Mouse (Mus musculus): ENCODE data around the gene Fads1. TPM values are rescaled to one million over a fixed set of nuclear protein-coding genes. Genes with fewer than 3 reads are reported as not detected.
"Not testable (repeated sequence)": the region's sequence is repeated elsewhere in the genome, so short reads cannot be mapped to it uniquely, and the experiment has no call there.

Fads1 gene
- polyA plus RNA-seq (2015; fragmentation: Nextera tagmentation; extraction: Ambion mirVana), result 93.6 and 104 TPM in 2 replicates

DNA sequence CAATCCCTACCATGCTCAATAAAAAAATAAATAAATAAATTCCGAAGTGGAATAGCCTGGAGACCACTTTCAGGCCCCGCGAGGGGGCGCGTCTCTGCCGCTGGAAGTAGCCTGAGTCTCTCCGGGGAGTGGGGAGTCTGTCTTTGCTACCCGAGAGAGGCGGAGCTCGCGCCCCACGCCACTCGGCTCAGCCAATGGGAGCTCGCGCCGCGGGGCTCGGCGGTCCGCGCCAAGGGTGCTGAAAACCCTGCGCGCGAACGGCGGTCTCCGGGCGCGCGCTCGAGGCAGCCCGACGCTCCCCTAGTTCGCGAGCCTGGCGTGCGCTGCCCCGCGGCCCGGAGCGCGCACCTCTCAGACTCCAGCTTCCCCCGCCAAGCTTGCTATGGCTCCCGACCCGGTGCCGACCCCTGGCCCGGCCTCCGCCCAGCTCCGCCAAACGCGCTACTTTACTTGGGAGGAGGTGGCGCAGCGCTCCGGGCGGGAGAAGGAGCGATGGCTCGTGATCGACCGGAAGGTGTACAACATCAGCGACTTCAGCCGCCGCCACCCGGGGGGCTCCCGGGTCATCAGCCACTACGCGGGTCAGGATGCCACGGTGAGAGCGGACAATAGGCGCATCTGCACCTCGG, at the start of gene Fads1:
Gene Fads1, plus strand, starts transcription at position 219 of the 629 bp plus-strand sequence.
- peaks cover 30% of the 10 kb centered on the region for H3K4me1 ChIP-seq
- H3K27ac ChIP-seq, result peak within 1 kb of the TSS; percentile 95
- peak within 1 kb of the TSS; percentile 89 for H3K4me3 ChIP-seq
- no peaks in the 10 kb centered on the region for H3K9me3 ChIP-seq
- H3K9ac ChIP-seq, result peak within 1 kb of the TSS; percentile 92
- ATAC-seq (ENCODE audit: insufficient number of reproducible peaks, insufficient read depth, low FRiP score, low TSS enrichment, low read depth), result peak; percentile 96
- no peaks in the 10 kb centered on the region for H3K27me3 ChIP-seq
- peaks cover 30% of the 10 kb centered on the region for H3K36me3 ChIP-seq
- 0% methylated on average over 70 of the region's 70 CpGs for WGBS
- peak within 1 kb of the TSS; percentile 86 for H3K4me2 ChIP-seq

DNA sequence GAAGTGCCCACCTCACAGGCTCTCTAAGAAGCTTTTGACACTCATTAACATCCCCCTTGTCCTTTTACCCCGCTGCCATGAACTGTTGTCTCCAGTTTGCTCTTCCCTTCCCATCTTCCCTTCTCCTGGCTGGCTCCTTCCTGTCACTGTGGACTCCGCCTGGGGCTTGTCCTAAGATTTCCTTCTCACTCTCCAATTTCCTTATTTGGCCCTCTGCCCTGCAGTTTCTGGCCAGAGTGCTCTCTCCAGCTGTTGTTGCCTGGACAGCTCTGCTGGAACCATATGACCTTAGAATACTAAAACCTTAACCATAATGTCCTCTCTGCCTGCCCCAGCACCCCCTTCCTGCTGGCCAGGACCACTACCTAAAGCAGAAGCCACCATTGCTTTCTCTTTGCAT, 48.0 kb upstream of the Fads1 start:
- no peak for ATAC-seq (ENCODE audit: insufficient number of reproducible peaks, insufficient read depth, low FRiP score, low TSS enrichment, low read depth)
- Histone ChIP-seq H3K27me3 (no peaks in the 10 kb centered on the region), H3K9me3 (no peaks in the 10 kb centered on the region), H3K4me1 (no peaks in the 10 kb centered on the region), H3K9ac (no peak overlapping the region), H3K27ac (no peak overlapping the region), H3K36me3 (no peaks in the 10 kb centered on the region), H3K4me3 (no peak overlapping the region), H3K4me2 (no peak overlapping the region)
- 41% methylated on average over 2 of the region's 2 CpGs for WGBS

DNA sequence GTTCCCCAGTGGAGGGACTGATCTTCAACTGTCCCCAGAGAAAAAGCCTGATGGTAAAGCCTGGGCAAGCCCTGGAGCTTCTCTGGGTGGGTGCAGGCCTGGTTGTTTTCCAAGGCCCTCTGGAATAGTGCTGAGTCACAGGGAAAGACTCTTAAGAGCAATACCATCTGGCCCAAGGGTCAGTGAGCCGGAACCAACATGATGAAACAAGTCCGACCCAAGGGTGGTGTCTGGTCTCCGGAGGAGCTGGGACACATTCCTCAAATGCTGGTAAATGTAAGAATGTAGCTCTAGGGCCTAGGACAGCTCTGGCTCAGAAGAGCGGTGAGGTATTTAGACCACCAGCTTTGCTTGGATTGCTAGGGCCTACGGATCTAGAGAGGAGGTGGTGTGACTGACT, 45.3 kb upstream of the Fads1 start:
- no peak overlapping the region for H3K9ac ChIP-seq
- H3K4me3 ChIP-seq, result no peak overlapping the region
- H3K4me2 ChIP-seq, result no peak overlapping the region
- H3K27me3 ChIP-seq, result no peaks in the 10 kb centered on the region
- WGBS, result 64% methylated on average over 5 of the region's 5 CpGs
- no peak for ATAC-seq (ENCODE audit: insufficient number of reproducible peaks, insufficient read depth, low FRiP score, low TSS enrichment, low read depth)
- H3K36me3 ChIP-seq, result no peaks in the 10 kb centered on the region
- H3K27ac ChIP-seq, result no peak overlapping the region
- H3K4me1 ChIP-seq, result no peaks in the 10 kb centered on the region
- no peaks in the 10 kb centered on the region for H3K9me3 ChIP-seq

DNA sequence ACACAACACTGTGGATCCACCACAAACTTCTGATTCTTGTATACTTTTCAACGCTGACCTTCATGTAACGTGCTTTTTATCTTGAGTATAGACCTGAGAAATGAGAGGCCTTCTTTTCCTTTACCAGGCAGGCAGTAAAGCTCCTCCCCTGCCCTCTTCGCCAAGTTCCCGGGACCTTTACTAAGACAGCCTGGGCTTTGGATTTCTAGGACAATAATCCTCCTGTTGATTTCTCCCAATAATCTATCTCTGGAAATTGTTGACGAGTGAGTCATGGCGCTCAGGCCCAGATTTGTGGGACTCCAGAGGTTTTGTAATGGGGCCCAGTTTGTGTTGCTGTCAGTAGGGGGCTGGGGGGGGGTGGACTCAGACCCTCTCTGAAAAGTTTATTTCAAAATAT, 43.0 kb upstream of the Fads1 start:
- Histone ChIP-seq H3K9ac (no peak overlapping the region), H3K27ac (no peak overlapping the region), H3K9me3 (no peaks in the 10 kb centered on the region), H3K4me2 (no peak overlapping the region), H3K36me3 (no peaks in the 10 kb centered on the region), H3K27me3 (no peaks in the 10 kb centered on the region), H3K4me1 (no peaks in the 10 kb centered on the region), H3K4me3 (no peak overlapping the region)
- WGBS, result 82% methylated on average over 6 of the region's 6 CpGs
- ATAC-seq (ENCODE audit: insufficient number of reproducible peaks, insufficient read depth, low FRiP score, low TSS enrichment, low read depth), result no peak

DNA sequence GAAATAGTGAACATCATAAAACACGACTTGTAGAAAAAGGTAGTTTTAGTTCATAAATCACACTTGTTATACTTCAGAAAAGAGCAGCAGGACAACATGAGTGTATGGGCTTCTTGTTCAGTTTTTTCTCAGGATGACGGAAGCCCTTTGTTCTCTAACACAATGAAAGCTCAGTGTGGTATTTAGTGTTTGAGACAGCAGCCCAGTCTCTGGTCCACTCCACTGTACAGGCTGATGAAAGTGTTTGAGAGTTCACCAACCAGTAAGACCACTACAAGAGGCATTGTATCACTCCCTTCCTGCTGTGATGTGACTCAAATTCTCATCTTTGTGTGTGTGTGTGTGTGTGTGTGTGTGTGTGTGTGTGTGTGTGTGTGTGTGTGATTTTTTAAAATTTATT, 39.0 kb upstream of the Fads1 start:
- no peaks in the 10 kb centered on the region for H3K4me1 ChIP-seq
- no peaks in the 10 kb centered on the region for H3K9me3 ChIP-seq
- H3K4me2 ChIP-seq, result no peak overlapping the region
- ATAC-seq (ENCODE audit: insufficient number of reproducible peaks, insufficient read depth, low FRiP score, low TSS enrichment, low read depth), result no peak
- no peak overlapping the region for H3K27ac ChIP-seq
- H3K27me3 ChIP-seq, result no peaks in the 10 kb centered on the region
- no peak overlapping the region for H3K9ac ChIP-seq
- H3K36me3 ChIP-seq, result no peaks in the 10 kb centered on the region
- 60% methylated on average over 2 of the region's 2 CpGs for WGBS
- no peak overlapping the region for H3K4me3 ChIP-seq

DNA sequence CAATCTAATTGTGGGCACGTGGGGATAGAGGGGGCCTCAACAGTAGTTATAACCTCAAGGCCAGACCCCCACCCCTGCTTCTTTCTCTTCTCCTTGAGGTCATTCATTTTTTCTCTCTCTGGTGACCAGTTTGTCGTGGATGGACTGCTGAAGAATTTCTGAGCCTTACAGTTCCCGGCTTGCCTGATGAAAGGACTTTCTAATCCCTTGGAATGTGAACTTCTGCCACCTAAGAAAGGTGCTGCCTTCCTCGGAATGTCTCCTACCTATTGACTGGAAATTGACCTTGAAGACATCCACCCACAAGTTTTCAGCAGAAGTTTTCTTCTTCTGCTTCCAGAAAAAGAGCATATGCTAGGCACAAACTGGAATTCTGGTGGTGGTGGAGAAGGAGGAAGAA, 38.2 kb upstream of the Fads1 start:
- Histone ChIP-seq H3K4me2 (no peak overlapping the region), H3K4me3 (no peak overlapping the region), H3K4me1 (no peaks in the 10 kb centered on the region), H3K9me3 (no peaks in the 10 kb centered on the region), H3K9ac (no peak overlapping the region), H3K27me3 (no peaks in the 10 kb centered on the region), H3K27ac (no peak overlapping the region), H3K36me3 (no peaks in the 10 kb centered on the region)
- 50% methylated on average over 4 of the region's 4 CpGs for WGBS
- no peak for ATAC-seq (ENCODE audit: insufficient number of reproducible peaks, insufficient read depth, low FRiP score, low TSS enrichment, low read depth)

DNA sequence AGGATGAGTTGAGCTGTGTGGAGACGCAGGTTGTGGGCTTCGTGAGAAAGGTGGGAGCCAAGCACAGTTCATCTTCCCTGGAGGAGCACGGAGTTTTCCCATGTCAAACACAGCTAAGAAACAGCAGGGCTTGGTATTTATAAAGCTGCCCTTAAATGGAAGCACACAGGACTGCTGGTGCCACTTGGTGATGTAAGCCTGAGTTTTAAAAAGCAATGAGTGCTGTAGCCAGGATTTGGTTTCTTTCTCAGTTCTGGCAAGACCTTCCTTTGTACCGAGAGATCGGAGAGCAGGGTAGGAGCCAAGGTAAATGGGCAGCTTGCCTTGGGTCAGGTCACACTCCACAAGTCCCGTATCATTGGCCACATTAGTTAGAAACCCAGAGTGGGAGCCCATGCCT, 34.1 kb upstream of the Fads1 start:
- Histone ChIP-seq H3K4me2 (no peak overlapping the region), H3K27me3 (no peaks in the 10 kb centered on the region), H3K36me3 (no peaks in the 10 kb centered on the region), H3K4me1 (no peaks in the 10 kb centered on the region), H3K9me3 (no peaks in the 10 kb centered on the region), H3K27ac (no peak overlapping the region), H3K4me3 (no peak overlapping the region), H3K9ac (no peak overlapping the region)
- WGBS, result 79% methylated on average over 6 of the region's 6 CpGs
- ATAC-seq (ENCODE audit: insufficient number of reproducible peaks, insufficient read depth, low FRiP score, low TSS enrichment, low read depth), result no peak

DNA sequence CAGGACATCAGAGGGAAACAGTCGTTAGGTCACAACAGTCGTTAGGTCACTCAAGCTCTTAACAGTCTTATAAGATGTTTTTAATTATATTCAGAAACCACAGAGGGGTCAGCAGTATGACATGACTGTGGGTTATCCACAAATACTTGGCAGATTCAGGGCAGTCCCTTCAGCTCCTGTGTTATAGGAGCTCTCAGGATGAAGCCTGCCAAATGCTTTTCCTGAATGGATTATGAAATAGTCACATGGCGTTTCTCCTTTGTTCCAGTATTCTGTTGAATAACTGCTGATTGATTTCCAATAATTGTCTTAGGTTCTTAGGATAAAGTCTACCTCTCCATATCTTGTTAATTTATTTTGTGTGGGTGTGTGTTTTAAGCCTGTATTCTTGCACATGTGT, 33.5 kb upstream of the Fads1 start:
- H3K9ac ChIP-seq, result no peak overlapping the region
- no peaks in the 10 kb centered on the region for H3K4me1 ChIP-seq
- WGBS, result 47% methylated on average over 3 of the region's 3 CpGs
- H3K27me3 ChIP-seq, result no peaks in the 10 kb centered on the region
- ATAC-seq (ENCODE audit: insufficient number of reproducible peaks, insufficient read depth, low FRiP score, low TSS enrichment, low read depth), result no peak
- no peak overlapping the region for H3K4me3 ChIP-seq
- no peaks in the 10 kb centered on the region for H3K9me3 ChIP-seq
- H3K4me2 ChIP-seq, result no peak overlapping the region
- H3K27ac ChIP-seq, result no peak overlapping the region
- H3K36me3 ChIP-seq, result no peaks in the 10 kb centered on the region

DNA sequence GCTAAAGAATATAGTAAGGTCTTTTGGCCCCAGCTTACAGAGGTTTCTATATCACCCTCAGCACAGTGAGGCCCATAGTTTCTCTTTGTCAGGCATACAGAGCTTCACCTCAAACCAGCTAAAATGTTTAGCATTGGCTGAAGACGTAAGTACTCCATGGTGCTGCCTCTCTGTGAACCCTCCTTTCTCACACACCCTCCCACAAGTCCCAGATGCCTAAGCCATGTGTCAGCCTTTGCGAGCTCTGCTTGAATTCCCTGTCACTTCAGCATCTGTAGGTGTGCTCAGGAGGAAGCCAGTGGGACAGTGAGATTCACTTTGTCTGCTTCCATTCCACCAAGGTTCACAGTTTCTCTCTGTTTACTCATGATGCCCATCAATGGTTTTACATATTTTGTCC, 25.0 kb upstream of the Fads1 start:
- ATAC-seq (ENCODE audit: insufficient number of reproducible peaks, insufficient read depth, low FRiP score, low TSS enrichment, low read depth), result no peak
- no peaks in the 10 kb centered on the region for H3K4me1 ChIP-seq
- H3K9me3 ChIP-seq, result no peaks in the 10 kb centered on the region
- WGBS, result 76% methylated on average over 2 of the region's 2 CpGs
- H3K27ac ChIP-seq, result no peak overlapping the region
- H3K4me3 ChIP-seq, result no peak overlapping the region
- no peak overlapping the region for H3K4me2 ChIP-seq
- no peak overlapping the region for H3K9ac ChIP-seq
- no peaks in the 10 kb centered on the region for H3K27me3 ChIP-seq
- no peaks in the 10 kb centered on the region for H3K36me3 ChIP-seq

DNA sequence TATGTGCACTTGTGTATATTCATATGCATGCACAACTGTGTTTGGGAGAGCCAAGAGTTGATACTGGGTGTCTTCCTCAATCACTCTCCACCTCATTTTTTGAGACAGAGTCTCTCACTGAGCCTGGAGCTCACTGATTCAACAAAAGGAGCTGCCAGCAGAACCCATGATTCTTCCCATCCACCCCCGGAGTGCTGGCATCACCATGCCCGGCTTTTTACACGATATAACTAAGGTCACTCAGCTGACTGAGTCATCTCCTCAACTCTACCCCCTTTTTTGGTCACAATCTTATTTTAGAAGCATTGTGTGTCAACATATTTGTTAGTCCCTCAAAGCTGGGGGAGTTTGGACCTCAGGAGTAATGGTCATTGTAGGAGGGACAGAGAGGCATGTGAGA, 18.8 kb upstream of the Fads1 start:
- Histone ChIP-seq H3K9ac (no peak overlapping the region), H3K36me3 (no peaks in the 10 kb centered on the region), H3K4me3 (no peak overlapping the region), H3K9me3 (no peaks in the 10 kb centered on the region), H3K27ac (no peak overlapping the region), H3K4me2 (no peak overlapping the region), H3K4me1 (no peaks in the 10 kb centered on the region), H3K27me3 (no peaks in the 10 kb centered on the region)
- no peak for ATAC-seq (ENCODE audit: insufficient number of reproducible peaks, insufficient read depth, low FRiP score, low TSS enrichment, low read depth)
- WGBS, result 87% methylated on average over 3 of the region's 3 CpGs

DNA sequence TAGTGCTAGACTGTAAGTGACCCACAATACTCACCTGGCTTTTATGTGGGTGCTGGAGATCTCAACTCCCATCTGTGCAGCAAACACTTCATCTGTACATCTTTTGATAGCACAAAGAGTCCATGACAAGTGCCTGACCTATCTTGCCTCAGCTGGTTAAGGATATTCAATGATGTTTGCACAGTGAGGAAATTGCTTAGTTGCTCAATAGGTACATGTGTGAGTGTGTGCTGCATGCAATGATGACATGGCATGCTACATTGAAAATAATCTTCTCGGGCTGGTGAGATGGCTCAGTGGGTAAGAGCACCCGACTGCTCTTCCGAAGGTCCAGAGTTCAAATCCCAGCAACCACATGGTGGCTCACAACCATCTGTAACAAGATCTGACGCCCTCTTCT, 16.8 kb upstream of the Fads1 start:
- not testable (repeated sequence) for H3K9me3 ChIP-seq; ATAC-seq (ENCODE audit: insufficient number of reproducible peaks, insufficient read depth, low FRiP score, low TSS enrichment, low read depth); H3K9ac ChIP-seq; H3K27ac ChIP-seq; H3K4me1 ChIP-seq; H3K27me3 ChIP-seq; H3K36me3 ChIP-seq; H3K4me2 ChIP-seq; H3K4me3 ChIP-seq
- WGBS, result 78% methylated on average over 4 of the region's 4 CpGs

DNA sequence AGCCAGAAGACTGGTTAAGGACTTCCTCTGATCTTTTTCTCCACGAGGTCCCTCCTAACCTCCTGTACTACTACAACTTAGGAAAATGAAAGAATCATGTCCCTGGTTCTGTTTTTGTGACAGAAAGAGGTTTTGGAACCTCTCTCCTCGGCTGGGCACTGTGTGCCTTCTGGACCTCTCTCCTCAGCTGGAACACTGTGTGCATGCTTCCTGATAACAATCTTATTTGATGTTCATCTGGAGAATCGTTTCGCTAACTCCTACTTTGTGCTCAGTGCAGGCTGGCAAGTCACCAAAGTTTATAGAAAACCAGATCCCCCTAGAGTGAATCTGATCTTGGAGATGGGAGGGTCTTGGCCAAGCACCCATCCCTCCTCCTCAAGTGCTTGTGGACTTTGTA, 15.6 kb upstream of the Fads1 start:
- H3K9ac ChIP-seq, result no peak overlapping the region
- H3K27ac ChIP-seq, result no peak overlapping the region
- no peaks in the 10 kb centered on the region for H3K36me3 ChIP-seq
- no peaks in the 10 kb centered on the region for H3K4me1 ChIP-seq
- H3K27me3 ChIP-seq, result no peaks in the 10 kb centered on the region
- H3K4me3 ChIP-seq, result no peak overlapping the region
- ATAC-seq (ENCODE audit: insufficient number of reproducible peaks, insufficient read depth, low FRiP score, low TSS enrichment, low read depth), result no peak
- no peaks in the 10 kb centered on the region for H3K9me3 ChIP-seq
- 68% methylated on average over 4 of the region's 4 CpGs for WGBS
- no peak overlapping the region for H3K4me2 ChIP-seq

DNA sequence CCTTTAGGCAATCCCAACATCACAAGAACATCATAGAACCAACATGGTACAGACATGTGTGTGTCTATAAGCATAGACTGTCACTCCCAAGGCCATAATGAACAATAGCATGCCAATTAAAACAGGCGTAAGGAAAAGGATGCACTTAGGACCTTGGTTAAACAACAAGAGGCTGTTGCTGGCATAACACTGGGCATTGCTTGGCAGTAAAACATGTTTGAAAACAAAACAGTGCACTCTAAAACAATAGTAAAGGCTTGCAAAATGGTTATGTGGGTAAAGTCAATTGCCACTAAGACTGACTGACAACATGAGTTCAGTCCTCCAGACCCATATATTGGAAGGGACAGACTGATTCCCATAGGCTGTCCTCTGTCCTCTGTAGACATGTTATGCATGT, 14.7 kb upstream of the Fads1 start:
- H3K9ac ChIP-seq, result no peak overlapping the region
- no peaks in the 10 kb centered on the region for H3K27me3 ChIP-seq
- 87% methylated on average over 1 of the region's 1 CpGs for WGBS
- no peak overlapping the region for H3K4me2 ChIP-seq
- H3K9me3 ChIP-seq, result no peaks in the 10 kb centered on the region
- no peak overlapping the region for H3K4me3 ChIP-seq
- H3K36me3 ChIP-seq, result no peaks in the 10 kb centered on the region
- no peak overlapping the region for H3K27ac ChIP-seq
- ATAC-seq (ENCODE audit: insufficient number of reproducible peaks, insufficient read depth, low FRiP score, low TSS enrichment, low read depth), result no peak
- no peaks in the 10 kb centered on the region for H3K4me1 ChIP-seq

All from embryonic facial prominence, embryonic 13.5 days (tissue).